Mouse (Mus musculus) liver, postnatal 0 days (tissue): ENCODE measurements around the gene Cdc42se1.

Experiments
- CTCF ChIP-seq: sonication (generic); IDR thresholded peaks from 2 replicates; pipeline ENCODE4 v1.5.1; 2016; ENCODE audit warnings: antibody characterized with exemption, low read depth
- EP300 ChIP-seq: IDR thresholded peaks from 2 replicates; pipeline ENCODE4 v1.6.1; 2016; ENCODE audit warnings: antibody characterized with exemption, low read depth, mild to moderate bottlenecking

GRCm38 (mm10) chr3:95275161-95275560 lies 46.6 kb downstream of the Cdc42se1 start:
- TF ChIP-seq CTCF = no peak
- TF ChIP-seq EP300 = no peak
